Mouse (Mus musculus) liver, postnatal 0 days (tissue): ENCODE measurements at regions not wholly inside any gene's neighbourhood (a gene's known extent, or its start where the extent isn't known, plus 50 kb on each side); places are given as distances from the start of the nearest gene placed in this dataset.
A peak's percentile ranks its signal among the peaks of the same experiment; 100 is the strongest.

Experiments used
- ATAC-seq: fragments of 200-750 bp; cut with Nextera tagmentation; 2 replicates; pipeline ENCODE4 v1.8.0; 2017; ENCODE audit warnings: mild to moderate bottlenecking, moderate library complexity
- DNase-seq: peaks from one replicate; pipeline ENCODE4 v3.0.0-alpha.2; 2016
- H3K27ac ChIP-seq: fragments of 300-500 bp; sonication (generic); 2 replicates; pipeline ENCODE4 v1.5.1; 2014; ENCODE audit warnings: antibody characterized with exemption, moderate library complexity, mild to moderate bottlenecking, low read depth
- H3K27me3 ChIP-seq: fragments of 300-500 bp; sonication (generic); 2 replicates; pipeline ENCODE4 v1.6.1; 2014; ENCODE audit warnings: low read length, control low read depth, mixed read lengths; ENCODE audit not compliant: insufficient read depth
- H3K36me3 ChIP-seq: fragments of 300-500 bp; sonication (generic); replicated peaks from 2 replicates; pipeline ENCODE4 v1.6.1; 2014; ENCODE audit warnings: mild to moderate bottlenecking, control low read depth, low read length, moderate library complexity, mixed read lengths; ENCODE audit not compliant: insufficient read depth
- H3K4me1 ChIP-seq: fragments of 300-500 bp; sonication (generic); 2 replicates; pipeline ENCODE4 v1.6.1; 2014; ENCODE audit warnings: antibody characterized with exemption, mild to moderate bottlenecking, control low read depth; ENCODE audit not compliant: insufficient read depth
- H3K4me2 ChIP-seq: fragments of 300-500 bp; sonication (generic); 2 replicates; pipeline ENCODE4 v1.6.1; 2014; ENCODE audit warnings: low read depth, mild to moderate bottlenecking, low read length, moderate library complexity, mixed read lengths
- H3K4me3 ChIP-seq: fragments of 300-500 bp; sonication (generic); 2 replicates; pipeline ENCODE4 v1.5.1; 2014; ENCODE audit warnings: low read depth, low read length
- H3K9ac ChIP-seq: fragments of 300-500 bp; sonication (generic); replicated peaks from 2 replicates; pipeline ENCODE4 v1.6.1; 2014; ENCODE audit warnings: mild to moderate bottlenecking, moderate library complexity
- H3K9me3 ChIP-seq: fragments of 300-500 bp; sonication (generic); 2 replicates; pipeline ENCODE4 v1.6.1; 2016; ENCODE audit warnings: mild to moderate bottlenecking, control low read depth, low read length, mixed read lengths
- CTCF ChIP-seq: sonication (generic); IDR thresholded peaks from 2 replicates; pipeline ENCODE4 v1.5.1; 2016; ENCODE audit warnings: antibody characterized with exemption, low read depth
- EP300 ChIP-seq: IDR thresholded peaks from 2 replicates; pipeline ENCODE4 v1.6.1; 2016; ENCODE audit warnings: antibody characterized with exemption, low read depth, mild to moderate bottlenecking
- WGBS: fragments of 180-500 bp; shearing (Covaris S2); extraction: QIAGEN DNeasy Blood & Tissue Kit; methylation state at CpG from one replicate; pipeline ENCODE4 v1.1.7; 2014; ENCODE audit not compliant: insufficient replicate concordance; 5-methylcytosine and 5-hydroxymethylcytosine counted together

- WGBS, result 52% methylated on average over 12 of the region's 12 CpGs
- H3K4me3 ChIP-seq, result no peak overlapping the region
- peak; percentile 75 for ATAC-seq
- H3K9ac ChIP-seq, result no peak overlapping the region
- H3K4me1 ChIP-seq, result no peaks in the 10 kb centered on the region
- H3K27ac ChIP-seq, result peak overlapping the region; percentile 56
- H3K36me3 ChIP-seq, result no peaks in the 10 kb centered on the region
- H3K4me2 ChIP-seq, result no peak overlapping the region
- no peak for DNase-seq
- H3K9me3 ChIP-seq, result no peaks in the 10 kb centered on the region
- H3K27me3 ChIP-seq, result no peaks in the 10 kb centered on the region
- 0 out of 2 replicates have a peak, but pooled peaks have one; percentile 19 for TF ChIP-seq EP300
- TF ChIP-seq CTCF, result no peak
Measured at GRCm38 (mm10) chr7:122820587-122821535, 144.6 kb upstream of the Rbbp6 start.

- no peaks in the 10 kb centered on the region for H3K36me3 ChIP-seq
- no peak overlapping the region for H3K4me3 ChIP-seq
- H3K27me3 ChIP-seq, result no peaks in the 10 kb centered on the region
- H3K9ac ChIP-seq, result no peak overlapping the region
- H3K4me2 ChIP-seq, result no peak overlapping the region
- TF ChIP-seq CTCF (no peak), EP300 (no peak)
- H3K4me1 ChIP-seq, result no peaks in the 10 kb centered on the region
- no peaks in the 10 kb centered on the region for H3K9me3 ChIP-seq
- no peak overlapping the region for H3K27ac ChIP-seq
- peak; percentile 24 for DNase-seq
- ATAC-seq, result no peak
- WGBS, result 39% methylated on average over 6 of the region's 6 CpGs
Measured at GRCm38 (mm10) chr7:122823429-122823828, 142.1 kb upstream of the Rbbp6 start.

- TF ChIP-seq EP300 (no peak), CTCF (no peak)
- H3K9ac ChIP-seq, result no peak overlapping the region
- DNase-seq (no peak), ATAC-seq (no peak)
- H3K36me3 ChIP-seq, result no peaks in the 10 kb centered on the region
- H3K27ac ChIP-seq, result no peak overlapping the region
- H3K4me1 ChIP-seq, result no peaks in the 10 kb centered on the region
- no peak overlapping the region for H3K4me2 ChIP-seq
- H3K9me3 ChIP-seq, result no peaks in the 10 kb centered on the region
- no peak overlapping the region for H3K4me3 ChIP-seq
- no peaks in the 10 kb centered on the region for H3K27me3 ChIP-seq
- WGBS, result 71% methylated on average over 3 of the region's 3 CpGs
Measured at GRCm38 (mm10) chr7:122839091-122839490, 126.4 kb upstream of the Rbbp6 start.

GRCm38 (mm10) chr7:122844831-122845230, 120.7 kb upstream of the Rbbp6 start:
- TF ChIP-seq EP300, result no peak
- no peaks in the 10 kb centered on the region for H3K36me3 ChIP-seq
- no peak for ATAC-seq
- H3K27ac ChIP-seq, result no peak overlapping the region
- no peak overlapping the region for H3K4me3 ChIP-seq
- H3K4me1 ChIP-seq, result no peaks in the 10 kb centered on the region
- H3K27me3 ChIP-seq, result no peaks in the 10 kb centered on the region
- no peak overlapping the region for H3K9ac ChIP-seq
- H3K9me3 ChIP-seq, result no peaks in the 10 kb centered on the region
- DNase-seq, result no peak
- H3K4me2 ChIP-seq, result no peak overlapping the region
- 78% methylated on average over 2 of the region's 2 CpGs for WGBS

GRCm38 (mm10) chr7:122847376-122847775, 118.1 kb upstream of the Rbbp6 start:
- Histone ChIP-seq H3K9me3 (no peaks in the 10 kb centered on the region), H3K27ac (no peak overlapping the region), H3K9ac (no peak overlapping the region), H3K27me3 (no peaks in the 10 kb centered on the region), H3K4me3 (no peak overlapping the region), H3K4me2 (no peak overlapping the region), H3K4me1 (no peaks in the 10 kb centered on the region), H3K36me3 (no peaks in the 10 kb centered on the region)
- TF ChIP-seq CTCF, result no peak
- TF ChIP-seq EP300, result no peak
- 65% methylated on average over 5 of the region's 5 CpGs for WGBS
- ATAC-seq, result no peak
- no peak for DNase-seq

GRCm38 (mm10) chr7:122873386-122873785, 92.1 kb upstream of the Rbbp6 start:
- Histone ChIP-seq H3K9me3 (no peaks in the 10 kb centered on the region), H3K9ac (no peak overlapping the region), H3K27me3 (no peaks in the 10 kb centered on the region), H3K36me3 (no peaks in the 10 kb centered on the region), H3K27ac (no peak overlapping the region), H3K4me3 (no peak overlapping the region), H3K4me2 (no peak overlapping the region), H3K4me1 (no peaks in the 10 kb centered on the region; the same call in 1 of the 2 replicates)
- DNase-seq (no peak), ATAC-seq (no peak)
- TF ChIP-seq CTCF (no peak), EP300 (no peak)
- WGBS, result 29% methylated on average over 2 of the region's 2 CpGs
